Mouse (Mus musculus) kidney, postnatal 0 days (tissue): ENCODE results near the gene Cers5. TPM values are rescaled to one million over a fixed set of nuclear protein-coding genes. Genes with fewer than 3 reads are reported as not detected.
A peak's percentile ranks its signal among the peaks of the same experiment; 100 is the strongest.

Experiments
- ATAC-seq: fragments of 200-750 bp; cut with Nextera tagmentation; replicated peaks from 2 replicates; pipeline ENCODE4 v1.8.0; 2017; ENCODE audit warnings: low read depth, moderate number of reproducible peaks, moderate TSS enrichment, moderate library complexity; ENCODE audit not compliant: low FRiP score
- DNase-seq: peaks from one replicate; pipeline ENCODE4 v3.0.0-alpha.2; 2016; ENCODE audit warnings: low spot score
- H3K27ac ChIP-seq: fragments of 300-500 bp; sonication (generic); 2 replicates; pipeline ENCODE4 v1.5.1; 2014; ENCODE audit warnings: mild to moderate bottlenecking
- H3K27me3 ChIP-seq: fragments of 300-500 bp; sonication (generic); 2 replicates; pipeline ENCODE4 v1.6.1; 2014; ENCODE audit warnings: low read length, mixed read lengths; ENCODE audit not compliant: insufficient read depth
- H3K36me3 ChIP-seq: fragments of 300-500 bp; sonication (generic); 2 replicates; pipeline ENCODE4 v1.6.1; 2014; ENCODE audit warnings: low read length, mixed read lengths; ENCODE audit not compliant: insufficient read depth
- H3K4me1 ChIP-seq: fragments of 300-500 bp; sonication (generic); replicated peaks from 2 replicates; pipeline ENCODE4 v1.6.1; 2014; ENCODE audit warnings: antibody characterized with exemption, low read length, mixed read lengths; ENCODE audit not compliant: insufficient read depth
- H3K4me2 ChIP-seq: fragments of 300-500 bp; sonication (generic); 2 replicates; pipeline ENCODE4 v1.6.1; 2014; ENCODE audit warnings: mild to moderate bottlenecking, low read length, moderate library complexity, mixed read lengths
- H3K4me3 ChIP-seq: fragments of 300-500 bp; sonication (generic); replicated peaks from 2 replicates; pipeline ENCODE4 v1.5.1; 2014; ENCODE audit warnings: low read depth, low read length
- H3K9ac ChIP-seq: fragments of 300-500 bp; sonication (generic); 2 replicates; pipeline ENCODE4 v1.6.1; 2014; ENCODE audit warnings: low read depth, low read length
- H3K9me3 ChIP-seq: fragments of 300-500 bp; sonication (generic); replicated peaks from 2 replicates; pipeline ENCODE4 v1.6.1; 2016; ENCODE audit warnings: low read length, inconsistent platforms, mixed read lengths
- CTCF ChIP-seq: IDR thresholded peaks from 2 replicates; pipeline ENCODE4 v1.5.1; 2016; ENCODE audit warnings: antibody characterized with exemption, low read depth, mild to moderate bottlenecking, moderate library complexity
- WGBS: fragments of 180-500 bp; shearing (Covaris S2); extraction: QIAGEN DNeasy Blood & Tissue Kit; methylation state at CpG from one replicate; pipeline ENCODE4 v1.1.7; 2014; 5-methylcytosine and 5-hydroxymethylcytosine counted together
- polyA plus RNA-seq: library from polyadenylated mRNA; unstranded; fragments of >200 nt; fragmentation: Nextera tagmentation; extraction: Ambion mirVana; gene quantifications from 2 replicates; pipeline ENCODE4 v1.2.1, GENCODE M21; 2015

Gene Cers5
- polyA plus RNA-seq, 1 experiment from 2014 or later, result 60.8 TPM

GRCm38 (mm10) chr15:99708176-99708575 lies 64.5 kb downstream of the Cers5 start:
- no peak for ATAC-seq
- H3K27ac ChIP-seq, result no peak overlapping the region
- H3K27me3 ChIP-seq, result no peaks in the 10 kb centered on the region
- WGBS, result 97% methylated on average over 13 of the region's 13 CpGs
- peaks cover 67% of the 10 kb centered on the region for H3K36me3 ChIP-seq
- H3K4me2 ChIP-seq, result no peak overlapping the region
- no peak overlapping the region for H3K9ac ChIP-seq
- no peak overlapping the region for H3K4me3 ChIP-seq
- peaks cover 9% of the 10 kb centered on the region for H3K4me1 ChIP-seq
- no peaks in the 10 kb centered on the region for H3K9me3 ChIP-seq
- DNase-seq, result no peak
- no peak for TF ChIP-seq CTCF

- TF ChIP-seq CTCF, result peak; percentile 78
- Histone ChIP-seq H3K4me3 (no peak within 1 kb of the TSS), H3K27me3 (no peaks in the 10 kb centered on the region), H3K27ac (peak within 1 kb of the TSS; percentile 54), H3K9ac (no peak within 1 kb of the TSS), H3K9me3 (no peaks in the 10 kb centered on the region), H3K4me2 (no peak within 1 kb of the TSS; the same call in 1 of the 2 replicates), H3K36me3 (peaks cover 44% of the 10 kb centered on the region), H3K4me1 (peaks cover 21% of the 10 kb centered on the region)
- DNase-seq, result peak; percentile 80
- WGBS, result 68% methylated on average over 11 of the region's 11 CpGs
- ATAC-seq, result no peak
These were observed 67.1 kb downstream of the Cers5 start, which contains the start of gene Gm17349 for GRCm38 (mm10) chr15:99705440-99706048. Gm17349 (minus strand) TSS chr15:99705490.

- H3K27ac ChIP-seq, result peak overlapping the region; percentile 54
- H3K4me1 ChIP-seq, result peaks cover 21% of the 10 kb centered on the region
- ATAC-seq, result no peak
- H3K36me3 ChIP-seq, result peaks cover 38% of the 10 kb centered on the region
- TF ChIP-seq CTCF, result no peak
- H3K4me2 ChIP-seq, result no peak overlapping the region
- no peaks in the 10 kb centered on the region for H3K27me3 ChIP-seq
- no peak overlapping the region for H3K4me3 ChIP-seq
- WGBS, result 63% methylated on average over 7 of the region's 7 CpGs
- no peak overlapping the region for H3K9ac ChIP-seq
- no peaks in the 10 kb centered on the region for H3K9me3 ChIP-seq
- no peak for DNase-seq
These were observed 67.8 kb downstream of the Cers5 start for GRCm38 (mm10) chr15:99704881-99705280.

GRCm38 (mm10) chr15:99704041-99704681 lies 68.5 kb downstream of the Cers5 start:
- Histone ChIP-seq H3K27me3 (no peaks in the 10 kb centered on the region), H3K9ac (no peak overlapping the region), H3K4me2 (peak overlapping the region; percentile 23; the same call in 1 of the 2 replicates), H3K4me1 (peaks cover 21% of the 10 kb centered on the region), H3K4me3 (no peak overlapping the region), H3K27ac (peak overlapping the region; percentile 54), H3K9me3 (no peaks in the 10 kb centered on the region), H3K36me3 (peaks cover 31% of the 10 kb centered on the region)
- WGBS, result 52% methylated on average over 23 of the region's 23 CpGs
- no peak for DNase-seq
- no peak for TF ChIP-seq CTCF
- ATAC-seq, result no peak

- Histone ChIP-seq H3K4me2 (peak overlapping the region; percentile 23; the same call in 1 of the 2 replicates), H3K4me1 (peaks cover 23% of the 10 kb centered on the region), H3K36me3 (peaks cover 26% of the 10 kb centered on the region), H3K27me3 (no peaks in the 10 kb centered on the region), H3K9ac (no peak overlapping the region), H3K9me3 (no peaks in the 10 kb centered on the region), H3K27ac (peak overlapping the region; percentile 98), H3K4me3 (no peak overlapping the region)
- ATAC-seq (no peak), DNase-seq (no peak)
- WGBS, result 65% methylated on average over 5 of the region's 5 CpGs
- TF ChIP-seq CTCF, result no peak
These were observed 69.0 kb downstream of the Cers5 start for GRCm38 (mm10) chr15:99703676-99704040.

- H3K9ac ChIP-seq, result peak overlapping the region; percentile 87; the same call in 1 of the 2 replicates
- peak overlapping the region; percentile 98 for H3K27ac ChIP-seq
- no peak for TF ChIP-seq CTCF
- WGBS, result 62% methylated on average over 9 of the region's 9 CpGs
- H3K36me3 ChIP-seq, result peaks cover 23% of the 10 kb centered on the region
- H3K4me3 ChIP-seq, result peak overlapping the region; percentile 73
- peaks cover 27% of the 10 kb centered on the region for H3K4me1 ChIP-seq
- H3K4me2 ChIP-seq, result peak overlapping the region; percentile 71
- no peak for DNase-seq
- H3K9me3 ChIP-seq, result no peaks in the 10 kb centered on the region
- no peaks in the 10 kb centered on the region for H3K27me3 ChIP-seq
- no peak for ATAC-seq
These were observed 69.6 kb downstream of the Cers5 start for GRCm38 (mm10) chr15:99703104-99703503.
